Mouse (Mus musculus) embryonic fibroblast, embryonic 13.5 days (primary cell): Measurements from ENCODE around the gene Parn.

ENCODE experiments used
- CTCF ChIP-seq: IDR thresholded peaks from 2 replicates; pipeline ENCODE4 v1.5.1; 2011; ENCODE audit warnings: mild to moderate bottlenecking, control low read depth, low read length, moderate library complexity, borderline replicate concordance; ENCODE audit not compliant: insufficient read depth
- POLR2A ChIP-seq: IDR thresholded peaks from 2 replicates; pipeline ENCODE4 v1.6.1; 2011; ENCODE audit warnings: low read depth, mild to moderate bottlenecking, control low read depth, low read length, moderate library complexity

DNA sequence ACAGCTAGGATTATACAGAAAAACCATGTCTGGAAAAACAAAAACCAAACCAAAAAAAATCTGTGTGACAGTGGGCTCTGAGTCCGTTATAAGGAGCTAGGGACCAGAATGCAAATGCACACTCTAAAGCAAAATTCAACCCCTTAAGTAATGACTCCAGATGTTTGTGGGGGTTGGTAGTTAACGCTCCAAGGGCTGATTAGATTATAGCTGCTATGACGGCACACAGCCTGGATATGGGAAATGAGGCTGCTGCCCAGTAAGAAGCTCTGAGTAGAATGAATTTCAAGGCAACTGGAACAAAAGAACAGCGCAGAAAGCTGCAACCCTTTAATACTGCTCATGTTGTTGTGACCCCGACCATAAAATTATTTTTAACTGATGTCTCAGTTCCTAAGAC is 52.7 kb downstream of the Parn start:
- no peak for TF ChIP-seq CTCF
- TF ChIP-seq POLR2A, result no peak
